Mouse (Mus musculus) erythroid progenitor cell, adult 5-6 weeks (primary cell): ENCODE measurements around the gene S100a11. TPM values are rescaled to one million over a fixed set of nuclear protein-coding genes. Genes with fewer than 3 reads are reported as not detected.
"Not testable (repeated sequence)": the region's sequence is repeated elsewhere in the genome, so short reads cannot be mapped to it uniquely, and the experiment has no call there.

Source experiments
- ATAC-seq: replicated peaks from 2 replicates; pipeline ENCODE4 v1.8.0; 2016; ENCODE audit warnings: moderate number of reproducible peaks, mild to moderate bottlenecking, moderate TSS enrichment, inconsistent platforms; ENCODE audit not compliant: poor library complexity, low FRiP score, severe bottlenecking
- total RNA-seq, 2 experiments: library from RNA; stranded (forward) in 1 of 2; stranded (reverse) in 1 of 2; fragments of 150-400 nt in 1 of 2; fragments of 186-747, 209-891 nt in 1 of 2; gene quantifications; 2 replicates each; pipeline versions ENCODE4 v1.2.3 to v1.2.4; 2015 to 2017; ENCODE audit warnings: low replicate concordance in 2 of 2

Gene S100a11
- total RNA-seq, 2 experiments from 2014 or later, result 7.3 to 485 TPM

DNA sequence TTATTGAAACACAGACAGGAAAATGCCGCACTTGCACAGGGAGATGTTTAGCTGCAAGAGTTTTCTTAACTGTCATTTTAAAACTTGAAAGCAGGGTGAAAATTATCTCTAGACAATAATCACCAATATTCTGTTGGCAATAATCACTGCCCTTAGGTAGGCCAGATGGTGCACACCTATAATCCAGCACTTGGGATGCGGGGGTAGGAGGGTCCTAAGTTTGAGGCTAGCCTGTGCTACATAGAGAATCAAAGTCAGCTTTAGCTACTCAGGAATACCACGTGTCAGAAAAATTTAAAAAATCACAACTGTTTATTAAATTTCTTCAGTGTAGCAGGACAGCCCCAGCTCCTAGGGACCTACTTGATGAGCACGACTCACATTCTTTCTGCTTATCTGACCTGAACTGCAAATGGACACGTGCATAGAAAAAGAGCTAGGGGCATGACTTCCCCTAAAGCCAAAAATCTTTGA is 395 bp upstream of the S100a11 start:
- no peak for ATAC-seq

DNA sequence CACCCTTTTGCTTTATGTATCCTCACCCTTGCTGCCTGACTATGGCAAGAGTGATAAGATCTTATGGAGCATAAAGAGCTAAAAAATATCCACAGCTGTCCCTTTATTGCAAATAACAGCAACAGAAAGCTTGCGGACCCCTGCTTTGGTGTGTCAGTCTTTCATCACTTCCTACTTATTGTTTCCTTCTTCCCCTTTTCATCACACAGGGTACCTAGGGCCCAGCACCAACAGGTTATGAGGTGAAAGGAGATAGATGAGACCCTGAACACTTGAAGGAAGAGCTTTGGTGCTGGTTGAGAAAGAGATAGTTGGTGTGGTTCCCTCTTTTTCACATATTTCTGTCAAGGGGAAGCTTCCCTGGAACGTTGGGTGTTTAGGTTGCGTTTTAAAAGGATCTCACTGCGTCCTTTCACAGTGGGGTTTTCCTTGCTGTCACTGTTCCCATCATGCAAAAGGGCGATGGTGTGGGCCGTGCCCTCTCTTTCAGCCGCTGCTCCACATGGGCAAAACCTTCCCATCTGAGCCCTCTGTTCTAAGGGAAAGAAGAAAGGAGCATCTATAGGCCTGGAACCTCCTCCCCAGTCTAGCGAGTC is 1.3 kb downstream of the S100a11 start:
- no peak for ATAC-seq

DNA sequence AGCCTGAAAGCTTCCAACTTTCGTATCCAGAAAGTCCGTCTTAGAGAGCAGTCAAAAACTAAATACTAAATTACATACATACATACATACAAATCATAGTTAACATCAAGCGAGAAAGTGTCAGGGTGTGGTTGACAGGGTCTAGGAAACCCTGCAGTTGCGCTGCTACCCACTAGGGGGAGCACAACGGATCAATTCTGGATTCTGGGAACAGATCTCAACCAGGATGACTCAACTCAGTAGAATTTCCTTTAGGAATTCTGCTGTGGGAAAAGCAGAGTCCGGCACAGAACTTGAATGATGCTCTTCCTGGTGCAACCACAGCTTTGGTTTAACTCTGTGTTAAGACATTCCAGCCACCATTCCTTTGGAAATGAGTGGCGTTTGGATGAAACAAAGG is 2.3 kb downstream of the S100a11 start:
- ATAC-seq, result no peak

DNA sequence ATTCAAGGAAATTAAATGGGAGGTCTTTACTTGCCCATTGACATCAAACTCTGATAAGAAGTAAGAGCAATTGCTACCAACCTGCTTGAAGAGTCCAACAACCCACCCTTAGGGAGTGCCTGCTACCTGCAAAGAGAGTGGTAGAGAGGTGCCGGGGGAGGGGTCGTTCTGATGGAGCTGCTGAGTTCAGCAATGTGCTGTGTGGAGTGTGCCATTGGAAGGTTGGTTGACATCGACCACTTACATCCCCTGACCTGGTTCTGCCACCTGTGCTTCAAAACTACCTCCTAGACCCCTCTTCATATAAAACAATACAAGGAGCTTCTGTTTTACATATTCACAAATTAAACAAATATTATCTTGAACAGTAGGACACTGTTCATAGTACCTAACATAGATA is 7.0 kb downstream of the S100a11 start:
- no peak for ATAC-seq

DNA sequence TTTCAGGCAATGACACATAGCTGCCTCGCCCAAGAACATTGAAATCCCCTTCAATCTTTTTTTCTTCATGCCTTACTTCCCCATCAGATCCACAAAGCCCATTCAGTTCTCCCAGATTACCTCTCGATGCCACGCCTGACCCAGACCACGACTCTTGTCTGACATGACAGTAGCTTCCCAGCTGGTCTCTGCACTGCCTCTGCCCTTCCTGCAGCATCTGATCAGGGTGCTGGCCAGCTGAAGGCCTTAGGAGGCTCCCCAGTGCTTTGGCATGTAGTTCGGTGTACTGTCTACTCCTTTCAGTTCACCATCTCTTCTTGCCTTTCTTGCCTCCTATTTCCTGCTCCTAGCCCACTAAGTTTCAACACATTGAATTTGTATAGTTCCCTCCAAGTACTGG is 8.5 kb downstream of the S100a11 start:
- ATAC-seq, result no peak

DNA sequence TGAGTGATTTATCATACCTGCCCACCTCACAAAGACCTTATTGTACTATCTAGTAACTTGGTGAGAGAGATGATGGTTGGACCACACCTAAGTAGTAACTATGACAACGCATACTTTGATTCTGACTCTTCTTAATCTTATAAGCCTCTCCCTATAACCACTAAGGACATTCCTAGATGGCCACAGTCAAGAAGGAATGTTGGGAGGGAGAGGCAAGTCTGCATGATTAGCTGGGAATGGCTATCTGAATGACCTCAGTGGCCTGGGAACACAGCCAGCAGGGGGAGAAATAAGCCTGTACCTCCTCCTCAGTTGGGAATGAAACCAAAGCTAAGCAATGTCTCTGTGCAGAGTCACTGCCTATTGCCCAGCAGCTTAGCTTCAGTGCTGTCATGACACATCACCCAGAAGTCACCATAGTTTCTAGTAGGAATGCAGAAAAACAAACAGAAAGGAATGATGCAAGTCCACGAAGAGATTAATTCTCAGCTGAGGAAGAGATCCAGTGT is 16.8 kb downstream of the S100a11 start:
- ATAC-seq, result no peak

DNA sequence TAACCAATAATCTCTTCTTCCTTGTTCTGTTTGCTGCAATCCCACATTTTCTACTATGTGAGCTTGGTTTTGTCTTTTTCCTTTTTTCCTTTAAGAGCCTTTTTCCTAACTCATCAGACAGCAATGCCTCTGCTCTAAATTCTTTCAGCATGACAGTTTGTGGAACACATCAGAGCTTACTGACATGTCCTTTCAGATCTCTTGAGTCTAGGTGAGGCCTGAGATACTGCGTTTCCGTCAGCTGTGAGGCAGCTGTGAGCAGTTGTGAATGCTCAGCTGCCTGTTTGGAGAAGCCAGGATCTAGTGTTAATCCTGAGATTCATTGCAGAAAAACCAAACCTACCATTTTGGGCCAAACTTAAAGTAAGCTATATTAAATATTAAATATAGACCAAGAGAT is 18.2 kb downstream of the S100a11 start:
- ATAC-seq, result no peak

DNA sequence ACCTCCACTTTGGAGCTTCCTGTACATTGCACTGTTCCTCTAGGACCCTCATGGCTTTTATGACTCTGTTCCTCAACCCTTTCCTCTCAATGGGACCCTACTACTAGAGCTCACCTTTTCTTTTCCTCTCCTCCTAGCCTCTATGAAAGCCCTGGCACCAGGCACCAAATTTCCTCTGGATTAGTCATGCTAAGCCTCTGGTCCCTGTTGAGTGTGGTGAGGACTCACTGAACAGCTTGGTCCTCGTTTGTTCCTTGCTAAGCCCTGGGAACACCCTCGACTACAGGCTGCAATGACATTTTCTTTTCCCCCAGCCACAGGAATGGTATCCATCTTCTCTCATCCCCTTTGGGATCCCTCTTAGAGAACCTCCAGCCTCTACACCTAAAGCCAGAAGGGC is 21.2 kb downstream of the S100a11 start:
- ATAC-seq, result no peak

DNA sequence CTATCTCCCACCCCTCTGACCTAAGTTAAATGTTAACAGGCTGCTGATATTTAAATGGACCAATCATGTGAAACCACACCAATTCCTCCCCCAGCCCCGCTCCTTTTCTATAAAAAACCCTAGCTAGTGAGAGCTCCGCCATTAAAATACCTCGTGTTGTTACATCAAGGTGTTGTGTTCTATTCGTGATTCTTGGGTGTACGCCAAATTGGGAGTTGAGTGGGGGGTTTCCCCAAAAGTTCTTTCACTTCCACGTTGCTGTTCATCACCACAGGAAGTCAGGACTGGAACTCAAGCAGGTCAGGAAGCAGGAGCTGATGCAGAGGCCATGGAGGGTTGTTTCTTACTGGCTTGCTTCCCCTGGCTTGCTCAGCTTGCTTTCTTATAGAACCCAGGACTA is 23.9 kb downstream of the S100a11 start:
- ATAC-seq, result not testable (repeated sequence)

DNA sequence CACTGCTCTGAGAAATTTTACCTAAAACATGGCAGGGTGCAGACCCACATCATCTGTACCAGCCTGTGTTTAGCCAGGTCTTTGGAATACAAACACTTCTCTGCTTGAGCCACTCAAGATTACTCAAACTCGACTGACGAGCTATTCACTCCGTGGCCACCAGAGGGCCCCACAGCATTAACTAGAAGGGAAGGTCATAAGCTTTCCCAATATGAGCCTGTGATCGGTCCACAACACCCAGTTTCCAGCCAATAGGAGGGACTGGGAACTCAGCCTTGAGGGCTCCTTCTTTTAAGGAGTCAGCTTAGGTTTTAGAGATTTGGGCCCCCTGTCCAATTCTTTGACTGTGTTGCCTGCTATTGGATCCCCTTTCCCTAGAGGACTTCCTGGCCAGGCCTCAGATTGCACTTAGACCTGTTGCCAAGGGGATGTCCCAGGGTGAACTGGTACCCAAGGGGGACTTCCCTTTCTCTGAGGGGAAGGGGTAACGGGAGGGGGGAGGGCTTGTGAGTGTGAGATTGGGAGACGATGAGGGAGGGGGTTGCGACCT is 26.9 kb downstream of the S100a11 start:
- ATAC-seq, result no peak

DNA sequence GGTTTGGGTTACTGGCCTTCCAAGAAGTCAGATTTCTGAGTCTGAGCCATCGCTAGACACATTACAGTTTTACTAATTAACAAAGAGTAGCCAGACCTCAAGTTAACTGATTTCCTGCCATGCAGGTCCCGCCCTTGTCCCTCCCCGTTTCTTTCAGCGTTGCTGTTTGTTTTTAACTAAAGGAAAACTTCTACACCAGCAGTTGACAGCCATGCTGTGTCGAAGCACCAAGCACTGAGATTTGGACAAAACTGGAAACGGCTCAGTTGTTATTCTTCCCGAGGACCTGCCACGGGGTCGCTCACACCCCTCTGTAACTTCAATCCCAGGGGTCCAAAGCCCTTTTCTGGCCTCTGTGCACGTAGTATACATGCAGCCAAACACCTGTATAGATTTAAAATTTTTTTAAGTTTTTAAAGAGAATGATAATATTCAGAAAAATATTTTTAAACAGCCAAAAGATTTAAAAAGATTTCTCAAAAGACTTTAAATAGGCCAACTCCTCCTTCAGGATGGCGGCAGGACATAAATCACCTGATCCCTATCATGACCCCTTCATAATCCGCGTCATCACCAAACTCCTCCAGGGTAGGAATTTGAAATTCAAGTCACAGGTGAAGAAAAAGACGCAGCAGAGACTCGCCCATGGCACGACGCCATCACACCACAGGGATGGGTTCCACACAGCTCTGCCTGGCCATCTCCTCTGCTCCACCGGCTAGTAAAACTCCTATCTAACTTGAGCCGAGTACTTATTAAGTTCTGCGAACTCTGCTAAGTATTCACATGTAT is 27.7 kb downstream of the S100a11 start:
- no peak for ATAC-seq

DNA sequence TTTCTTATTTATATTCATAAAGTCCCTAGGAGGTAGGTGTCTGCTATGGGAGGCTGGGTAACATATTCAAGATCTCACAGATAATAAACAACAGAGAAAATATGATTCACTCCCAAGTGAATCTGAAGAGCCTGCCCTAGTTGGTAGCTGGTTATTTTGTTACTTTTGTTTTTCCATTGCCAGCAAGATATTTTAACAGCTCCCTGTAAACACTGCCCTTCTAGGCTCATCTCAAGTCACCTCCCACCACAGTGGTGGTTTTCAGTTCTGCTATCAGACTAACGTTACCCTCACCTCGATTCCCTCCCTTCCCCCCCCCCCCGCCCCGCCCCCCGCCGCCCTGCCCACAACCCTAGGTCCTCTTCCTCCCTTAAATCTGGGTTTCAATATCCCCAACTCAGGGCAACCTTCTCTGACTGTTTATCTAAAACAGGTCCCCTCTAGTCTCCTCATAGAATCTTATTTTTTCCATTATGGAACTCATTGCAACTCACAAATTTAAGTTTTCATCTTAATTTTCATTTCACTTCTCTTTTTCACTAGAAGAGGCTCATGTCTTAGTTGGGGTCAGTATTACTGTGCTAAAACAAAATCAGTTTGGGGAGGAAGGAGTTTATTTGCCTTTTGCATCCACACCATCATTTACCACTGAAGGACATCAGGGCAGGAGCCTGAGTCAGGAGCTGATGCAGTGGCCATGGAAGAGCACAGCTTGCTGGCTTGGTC is 28.4 kb downstream of the S100a11 start:
- ATAC-seq, result no peak

DNA sequence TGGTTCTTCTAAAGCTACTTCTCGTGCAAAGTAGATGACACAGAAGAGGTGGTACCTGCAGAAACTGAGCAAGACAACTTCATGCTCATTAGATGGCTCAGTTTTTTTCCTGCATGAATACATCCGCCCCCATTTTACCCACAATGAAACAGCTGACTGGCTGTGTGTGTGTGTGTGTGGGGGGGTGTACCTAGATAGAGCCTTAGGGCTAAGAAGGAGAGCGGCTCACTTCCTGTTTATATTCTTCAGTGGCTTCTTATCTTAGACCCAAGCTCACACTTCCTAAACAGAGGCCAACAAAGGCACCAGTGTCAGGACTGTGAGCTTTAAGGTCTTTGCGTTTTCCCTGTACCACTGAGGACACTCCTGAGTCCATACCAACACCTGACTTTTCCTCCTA is 29.7 kb downstream of the S100a11 start:
- no peak for ATAC-seq

DNA sequence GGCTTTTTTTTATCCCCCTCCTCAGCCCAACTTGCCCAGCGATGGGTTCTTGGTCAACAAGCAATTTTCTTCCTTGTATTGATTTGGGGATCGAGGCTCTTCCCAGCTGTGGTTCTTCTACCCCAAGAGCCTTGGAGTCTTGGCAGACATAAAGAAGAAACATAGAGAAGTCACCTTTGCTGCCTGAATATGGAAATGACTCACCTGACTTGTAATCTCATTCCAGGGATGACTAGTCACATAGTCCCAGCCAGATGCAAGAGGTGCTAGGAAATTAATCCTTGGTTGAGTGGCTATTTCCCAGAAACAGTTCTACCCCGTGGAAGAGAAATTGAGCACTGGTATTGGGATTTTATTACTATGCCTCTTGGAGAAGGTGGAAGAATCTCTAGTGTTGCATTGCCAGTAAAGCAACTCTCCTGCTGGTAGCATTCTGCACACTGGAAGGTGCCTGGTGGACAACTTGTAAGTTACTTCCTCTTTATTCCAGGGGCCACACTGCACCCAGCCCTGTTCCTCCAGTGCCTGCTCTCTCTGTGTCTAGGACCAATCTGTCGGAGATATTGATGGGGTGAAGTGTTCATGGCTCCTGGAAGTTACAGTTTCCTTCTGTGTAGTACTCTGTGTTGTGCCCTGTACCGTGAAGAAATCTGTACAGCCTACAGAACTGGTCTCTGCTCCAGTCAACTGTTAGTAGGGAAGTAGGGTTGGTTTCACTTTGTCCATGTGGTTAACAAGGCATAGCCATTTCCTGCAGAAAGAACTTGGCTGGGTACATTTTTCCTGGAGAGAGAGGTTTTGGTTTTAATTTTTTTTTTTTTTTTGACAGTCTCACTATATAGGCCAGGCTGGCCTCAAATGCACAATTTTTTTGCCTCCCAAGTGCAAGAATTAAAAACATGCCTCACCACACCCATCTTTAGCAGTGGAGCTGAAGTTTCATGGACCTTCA is 31.9 kb downstream of the S100a11 start:
- ATAC-seq, result no peak

DNA sequence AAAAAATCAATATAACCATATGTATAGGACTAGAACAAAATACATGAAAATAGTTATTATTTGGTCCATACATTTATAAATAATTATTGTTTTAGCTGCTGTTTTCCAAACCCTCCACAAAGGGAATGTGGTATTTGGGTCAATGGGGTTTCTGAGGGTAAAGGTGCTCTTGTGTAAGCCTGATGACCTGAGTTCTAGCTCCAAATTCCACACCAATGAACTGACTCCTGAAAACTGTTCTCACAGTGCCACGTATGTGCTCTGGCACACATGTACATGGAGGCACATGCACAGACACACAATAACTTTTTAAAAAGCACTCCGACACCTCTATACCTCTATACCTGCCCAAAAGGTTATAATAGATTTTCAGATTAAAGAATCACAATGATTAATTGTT is 33.0 kb downstream of the S100a11 start:
- ATAC-seq, result no peak

DNA sequence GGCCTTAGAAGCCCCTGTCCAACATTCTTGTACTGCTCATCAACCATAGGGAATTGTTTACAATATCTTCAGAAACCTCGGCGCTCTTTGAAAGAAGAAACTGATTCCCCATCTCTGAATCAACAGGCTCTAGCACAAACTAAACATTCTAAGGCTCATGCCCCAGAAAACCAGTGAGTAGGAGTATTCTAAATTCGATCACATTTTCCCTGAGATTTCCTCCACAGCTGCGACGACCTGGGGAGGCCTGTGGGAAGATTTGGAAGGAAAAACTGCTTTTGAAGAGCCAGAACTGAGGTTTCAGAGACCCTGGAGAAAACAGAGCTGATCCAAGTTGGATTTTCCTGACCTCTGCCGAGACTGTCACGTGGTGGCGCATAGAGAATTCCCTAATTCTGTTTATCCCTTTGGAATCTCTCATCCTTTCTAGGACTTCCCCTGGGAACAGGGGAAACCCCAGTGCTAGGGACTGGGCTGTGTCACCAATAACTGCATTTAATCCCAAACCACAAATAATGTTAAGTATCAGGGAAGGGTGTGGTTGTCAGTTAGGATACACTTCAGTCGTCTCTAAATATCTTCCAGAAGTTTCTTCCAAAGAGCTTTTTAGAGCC is 33.6 kb downstream of the S100a11 start:
- no peak for ATAC-seq

DNA sequence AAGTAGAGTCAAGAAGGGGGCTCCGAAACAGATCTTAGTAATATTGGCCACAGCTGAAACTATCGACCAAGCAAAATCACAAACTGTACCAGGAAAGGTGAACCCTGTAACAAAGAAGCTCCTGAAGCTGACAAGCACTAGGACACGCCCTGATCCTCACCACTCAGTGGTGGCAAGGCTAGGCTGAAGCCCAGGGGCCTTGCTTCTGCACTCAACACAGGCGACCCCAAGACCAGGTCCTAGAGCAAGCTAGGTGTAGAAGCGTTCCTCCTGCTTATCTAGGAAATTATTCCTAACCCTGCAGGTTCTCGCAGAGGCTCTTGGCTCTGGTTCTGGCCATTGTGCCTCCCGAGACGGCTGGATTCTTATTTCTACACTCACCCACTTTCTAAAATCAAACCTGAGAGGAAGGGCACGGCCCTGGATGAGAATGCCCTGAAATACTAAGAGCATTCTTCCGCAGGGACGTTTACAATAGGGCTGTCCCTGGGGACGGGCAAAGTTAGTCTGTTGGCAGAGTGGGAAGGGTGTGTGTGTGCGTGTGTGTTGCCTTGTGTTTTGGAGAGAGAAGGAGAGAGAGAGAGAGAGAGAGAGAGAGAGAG is 34.2 kb downstream of the S100a11 start:
- no peak for ATAC-seq

DNA sequence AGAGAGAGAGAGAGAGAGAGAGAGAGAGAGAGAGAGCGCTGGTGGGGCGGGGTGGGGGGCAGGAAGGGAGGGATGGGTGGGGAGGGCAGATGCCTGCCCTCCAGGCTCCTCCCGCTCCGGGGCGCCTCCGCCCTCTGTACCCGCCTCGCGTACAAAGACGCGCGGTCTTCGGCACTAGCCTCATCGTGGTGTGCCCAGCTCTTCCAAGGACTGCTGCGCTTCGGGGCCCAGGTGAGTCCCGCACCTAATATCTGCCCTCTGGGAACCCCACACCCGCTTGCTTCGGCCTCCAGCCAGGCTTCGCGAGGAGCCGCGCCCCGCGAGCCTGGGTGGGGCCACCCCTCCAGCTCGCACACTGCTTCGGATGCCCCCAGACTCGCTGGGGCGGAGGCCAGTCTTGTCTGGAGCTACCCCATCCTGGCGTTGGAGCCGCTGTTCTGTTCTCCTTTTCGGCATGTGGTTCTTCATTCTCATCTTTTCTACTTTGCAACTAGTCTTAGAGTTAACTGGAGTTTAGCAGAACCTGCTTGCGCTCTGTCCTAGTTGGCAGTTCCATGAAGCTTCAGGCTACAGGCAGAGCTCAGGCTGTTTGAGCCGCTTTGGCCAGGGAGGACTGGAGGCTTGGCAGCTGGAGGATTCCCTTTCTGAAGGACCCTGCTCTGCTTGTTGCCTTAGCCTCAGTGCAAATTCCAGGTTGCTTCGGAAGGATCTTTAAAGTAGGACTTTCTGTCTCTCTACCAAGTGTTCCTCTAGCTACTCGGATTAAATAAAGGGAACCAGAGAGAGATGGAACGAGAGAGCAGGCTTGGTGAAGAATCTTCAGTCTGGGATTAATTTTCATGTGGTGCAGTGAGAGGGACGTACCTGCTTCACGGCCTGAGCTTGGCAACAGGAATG is 34.9 kb downstream of the S100a11 start, which contains the start of gene S100a10:
S100a10 (plus strand) TSS at position 100 of the 897 bp plus-strand sequence.
- no peak for ATAC-seq
